Mouse (Mus musculus) forebrain, embryonic 15.5 days (tissue): ENCODE results near the gene St8sia1. TPM values are rescaled to one million over a fixed set of nuclear protein-coding genes. Genes with fewer than 3 reads are reported as not detected.

Source experiments
- ATAC-seq: fragments of 200-750 bp; cut with Nextera tagmentation; replicated peaks from 2 replicates; pipeline ENCODE4 v1.8.0; 2017; ENCODE audit warnings: mild to moderate bottlenecking, moderate TSS enrichment, moderate library complexity
- H3K27ac ChIP-seq: fragments of 300-500 bp; sonication (generic); replicated peaks from 2 replicates; pipeline ENCODE4 v1.5.1; 2015; ENCODE audit warnings: mild to moderate bottlenecking, inconsistent platforms
- H3K27me3 ChIP-seq: fragments of 300-500 bp; sonication (generic); 2 replicates; pipeline ENCODE4 v1.6.1; 2015; ENCODE audit warnings: inconsistent platforms
- H3K36me3 ChIP-seq: fragments of 300-500 bp; sonication (generic); 2 replicates; pipeline ENCODE4 v1.6.1; 2015; ENCODE audit warnings: mild to moderate bottlenecking, inconsistent platforms
- H3K4me1 ChIP-seq: fragments of 300-500 bp; sonication (generic); 2 replicates; pipeline ENCODE4 v1.6.1; 2015; ENCODE audit warnings: inconsistent platforms
- H3K4me2 ChIP-seq: fragments of 300-500 bp; sonication (generic); replicated peaks from 2 replicates; pipeline ENCODE4 v1.6.1; 2015; ENCODE audit warnings: mild to moderate bottlenecking, inconsistent platforms
- H3K4me3 ChIP-seq: fragments of 300-500 bp; sonication (generic); 2 replicates; pipeline ENCODE4 v1.5.1; 2015; ENCODE audit warnings: mild to moderate bottlenecking, inconsistent platforms
- H3K9ac ChIP-seq: fragments of 300-500 bp; sonication (generic); replicated peaks from 2 replicates; pipeline ENCODE4 v1.6.1; 2015; ENCODE audit warnings: mild to moderate bottlenecking, inconsistent platforms
- H3K9me3 ChIP-seq: fragments of 300-500 bp; sonication (generic); 2 replicates; pipeline ENCODE4 v1.6.1; 2016; ENCODE audit warnings: inconsistent platforms
- WGBS: fragments of 180-500 bp; shearing (Covaris S2); methylation state at CpG from one replicate; pipeline ENCODE4 v1.1.7; 2015; ENCODE audit warnings: mixed read lengths; 5-methylcytosine and 5-hydroxymethylcytosine counted together
- polyA plus RNA-seq: library from polyadenylated mRNA; unstranded; fragments of >200 nt; fragmentation: Nextera tagmentation; extraction: Ambion mirVana; gene quantifications from 2 replicates; pipeline ENCODE4 v1.2.1, GENCODE M21; 2015

Gene St8sia1
- polyA plus RNA-seq, 1 experiment from 2014 or later: 6.9 TPM

- H3K27me3 ChIP-seq: no peaks in the 10 kb centered on the region
- no peak overlapping the region for H3K27ac ChIP-seq
- ATAC-seq: no peak
- H3K9ac ChIP-seq: no peak overlapping the region
- no peak overlapping the region for H3K4me2 ChIP-seq
- WGBS: 92% methylated on average over 10 of the region's 10 CpGs
- no peaks in the 10 kb centered on the region; the same call in 1 of the 2 replicates for H3K36me3 ChIP-seq
- H3K4me1 ChIP-seq: 0 out of 2 replicates have a peak, but pooled peaks cover 3% of the 10 kb centered on the region
- H3K4me3 ChIP-seq: no peak overlapping the region
- H3K9me3 ChIP-seq: no peaks in the 10 kb centered on the region
Observed at GRCm38 (mm10) chr6:142914676-142915075, 49.6 kb downstream of the St8sia1 start.

- Histone ChIP-seq H3K27me3 (no peaks in the 10 kb centered on the region), H3K4me1 (0 out of 2 replicates have a peak, but pooled peaks cover 2% of the 10 kb centered on the region), H3K4me3 (no peak overlapping the region), H3K9ac (no peak overlapping the region), H3K9me3 (no peaks in the 10 kb centered on the region), H3K27ac (no peak overlapping the region), H3K36me3 (no peaks in the 10 kb centered on the region; the same call in 1 of the 2 replicates), H3K4me2 (no peak overlapping the region)
- 96% methylated on average over 3 of the region's 3 CpGs for WGBS
- ATAC-seq: no peak
Observed at GRCm38 (mm10) chr6:142911263-142911662, 53.0 kb downstream of the St8sia1 start.

GRCm38 (mm10) chr6:142910721-142911120 is 53.5 kb downstream of the St8sia1 start:
- 96% methylated on average over 7 of the region's 7 CpGs for WGBS
- Histone ChIP-seq H3K9me3 (no peaks in the 10 kb centered on the region), H3K4me1 (no peaks in the 10 kb centered on the region), H3K9ac (no peak overlapping the region), H3K27me3 (no peaks in the 10 kb centered on the region), H3K4me2 (no peak overlapping the region), H3K36me3 (no peaks in the 10 kb centered on the region; the same call in 1 of the 2 replicates), H3K27ac (no peak overlapping the region), H3K4me3 (no peak overlapping the region)
- no peak for ATAC-seq

- H3K9me3 ChIP-seq: no peaks in the 10 kb centered on the region
- no peak for ATAC-seq
- 90% methylated on average over 3 of the region's 3 CpGs for WGBS
- no peak overlapping the region for H3K27ac ChIP-seq
- H3K36me3 ChIP-seq: no peaks in the 10 kb centered on the region; the same call in 1 of the 2 replicates
- no peaks in the 10 kb centered on the region for H3K4me1 ChIP-seq
- no peaks in the 10 kb centered on the region for H3K27me3 ChIP-seq
- H3K4me2 ChIP-seq: no peak overlapping the region
- H3K4me3 ChIP-seq: no peak overlapping the region
- H3K9ac ChIP-seq: no peak overlapping the region
Observed at GRCm38 (mm10) chr6:142909771-142910105, 54.5 kb downstream of the St8sia1 start.

- H3K9me3 ChIP-seq: no peaks in the 10 kb centered on the region
- no peaks in the 10 kb centered on the region for H3K4me1 ChIP-seq
- H3K27me3 ChIP-seq: no peaks in the 10 kb centered on the region
- H3K4me2 ChIP-seq: no peak overlapping the region
- H3K27ac ChIP-seq: no peak overlapping the region
- WGBS: 82% methylated on average over 5 of the region's 5 CpGs
- ATAC-seq: no peak
- H3K36me3 ChIP-seq: no peaks in the 10 kb centered on the region; the same call in 1 of the 2 replicates
- no peak overlapping the region for H3K9ac ChIP-seq
- H3K4me3 ChIP-seq: no peak overlapping the region
Observed at GRCm38 (mm10) chr6:142908911-142909770, 55.1 kb downstream of the St8sia1 start.

- no peaks in the 10 kb centered on the region for H3K9me3 ChIP-seq
- no peak overlapping the region for H3K4me3 ChIP-seq
- H3K9ac ChIP-seq: no peak overlapping the region
- WGBS: 92% methylated on average over 3 of the region's 3 CpGs
- H3K27me3 ChIP-seq: no peaks in the 10 kb centered on the region
- H3K4me1 ChIP-seq: no peaks in the 10 kb centered on the region
- ATAC-seq: no peak
- no peak overlapping the region for H3K4me2 ChIP-seq
- no peak overlapping the region for H3K27ac ChIP-seq
- H3K36me3 ChIP-seq: no peaks in the 10 kb centered on the region; the same call in 1 of the 2 replicates
Observed at GRCm38 (mm10) chr6:142908412-142908811, 55.8 kb downstream of the St8sia1 start.

GRCm38 (mm10) chr6:142895371-142895770 is 68.9 kb downstream of the St8sia1 start:
- H3K9me3 ChIP-seq: no peaks in the 10 kb centered on the region
- WGBS: 93% methylated on average over 3 of the region's 3 CpGs
- no peaks in the 10 kb centered on the region for H3K27me3 ChIP-seq
- no peak overlapping the region for H3K4me3 ChIP-seq
- H3K36me3 ChIP-seq: no peaks in the 10 kb centered on the region
- no peak for ATAC-seq
- H3K4me1 ChIP-seq: no peaks in the 10 kb centered on the region
- no peak overlapping the region for H3K27ac ChIP-seq
- no peak overlapping the region for H3K9ac ChIP-seq
- H3K4me2 ChIP-seq: no peak overlapping the region

- ATAC-seq: no peak
- Histone ChIP-seq H3K4me1 (no peaks in the 10 kb centered on the region), H3K9me3 (no peaks in the 10 kb centered on the region), H3K4me2 (no peak overlapping the region), H3K9ac (no peak overlapping the region), H3K27me3 (no peaks in the 10 kb centered on the region), H3K27ac (no peak overlapping the region), H3K4me3 (no peak overlapping the region), H3K36me3 (no peaks in the 10 kb centered on the region)
- 82% methylated on average over 4 of the region's 4 CpGs for WGBS
Observed at GRCm38 (mm10) chr6:142893716-142894115, 70.5 kb downstream of the St8sia1 start.

- Histone ChIP-seq H3K9ac (no peak overlapping the region), H3K4me3 (no peak overlapping the region), H3K4me1 (no peaks in the 10 kb centered on the region), H3K27ac (no peak overlapping the region), H3K9me3 (no peaks in the 10 kb centered on the region), H3K4me2 (no peak overlapping the region), H3K36me3 (0 out of 2 replicates have a peak, but pooled peaks cover 1% of the 10 kb centered on the region), H3K27me3 (no peaks in the 10 kb centered on the region)
- no peak for ATAC-seq
- WGBS: 92% methylated on average over 6 of the region's 6 CpGs
Observed at GRCm38 (mm10) chr6:142890321-142890720, 73.9 kb downstream of the St8sia1 start.

GRCm38 (mm10) chr6:142888970-142889740 is 75.1 kb downstream of the St8sia1 start:
- H3K36me3 ChIP-seq: 0 out of 2 replicates have a peak, but pooled peaks cover 5% of the 10 kb centered on the region
- 88% methylated on average over 9 of the region's 9 CpGs for WGBS
- no peaks in the 10 kb centered on the region for H3K9me3 ChIP-seq
- no peak overlapping the region for H3K4me3 ChIP-seq
- H3K27ac ChIP-seq: no peak overlapping the region
- no peak overlapping the region for H3K9ac ChIP-seq
- H3K4me2 ChIP-seq: no peak overlapping the region
- ATAC-seq: no peak
- no peaks in the 10 kb centered on the region for H3K4me1 ChIP-seq
- H3K27me3 ChIP-seq: no peaks in the 10 kb centered on the region

GRCm38 (mm10) chr6:142888346-142888745 is 75.9 kb downstream of the St8sia1 start:
- H3K4me2 ChIP-seq: no peak overlapping the region
- no peak overlapping the region for H3K4me3 ChIP-seq
- no peaks in the 10 kb centered on the region for H3K4me1 ChIP-seq
- no peak overlapping the region for H3K9ac ChIP-seq
- no peak overlapping the region for H3K27ac ChIP-seq
- no peaks in the 10 kb centered on the region for H3K9me3 ChIP-seq
- H3K36me3 ChIP-seq: 0 out of 2 replicates have a peak, but pooled peaks cover 5% of the 10 kb centered on the region
- H3K27me3 ChIP-seq: no peaks in the 10 kb centered on the region
- 83% methylated on average over 6 of the region's 6 CpGs for WGBS
- ATAC-seq: no peak

GRCm38 (mm10) chr6:142887375-142887774 is 76.9 kb downstream of the St8sia1 start:
- no peak overlapping the region for H3K4me2 ChIP-seq
- H3K27me3 ChIP-seq: no peaks in the 10 kb centered on the region
- H3K4me1 ChIP-seq: no peaks in the 10 kb centered on the region
- WGBS: 89% methylated on average over 1 of the region's 1 CpGs
- no peak for ATAC-seq
- H3K9me3 ChIP-seq: no peaks in the 10 kb centered on the region
- no peak overlapping the region for H3K9ac ChIP-seq
- no peak overlapping the region for H3K4me3 ChIP-seq
- H3K27ac ChIP-seq: no peak overlapping the region
- H3K36me3 ChIP-seq: 0 out of 2 replicates have a peak, but pooled peaks cover 5% of the 10 kb centered on the region
